Mouse (Mus musculus): ENCODE data around the gene Arpp19.

Arpp19 gene

GRCm38 (mm10) chr9:75037451-75038356 lies at the start of gene Arpp19:
TSS of gene Arpp19 (plus strand) at chr9:75037614.
- peak; percentile 17 to 56 for DNase-seq (ENCODE audit: low read depth in 1 of 2, low spot score in 2 of 2)

DNA sequence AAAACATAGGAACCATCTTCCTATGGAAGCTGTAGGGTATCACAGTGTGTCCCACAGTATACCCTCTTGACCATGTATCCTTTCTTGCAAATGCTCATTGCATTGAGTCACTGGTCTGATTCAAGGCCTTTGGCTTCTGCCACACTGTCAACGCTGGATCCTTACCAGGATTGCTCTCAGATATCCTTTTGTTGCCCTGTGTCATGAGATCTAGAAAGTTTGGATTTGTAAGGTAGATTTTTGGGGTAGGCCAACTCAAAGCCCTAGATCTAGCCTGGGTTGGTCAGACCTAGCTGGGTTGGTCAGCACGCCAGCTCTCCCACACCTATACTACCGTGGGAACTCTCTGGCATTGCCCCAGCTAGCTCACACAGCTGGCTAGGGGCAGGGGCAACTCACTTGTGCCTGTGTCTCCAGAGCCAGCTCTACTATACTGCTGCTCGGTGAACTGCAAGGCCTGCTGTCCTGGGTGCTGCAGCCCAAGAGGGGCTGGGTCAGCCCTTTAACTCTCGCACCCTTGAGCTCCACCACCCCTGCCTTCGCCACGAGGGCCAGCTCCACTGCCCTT lies 48.4 kb upstream of the Arpp19 start:
- DNase-seq (ENCODE audit: low read depth in 1 of 2, low spot score in 2 of 2) = no peak

DNA sequence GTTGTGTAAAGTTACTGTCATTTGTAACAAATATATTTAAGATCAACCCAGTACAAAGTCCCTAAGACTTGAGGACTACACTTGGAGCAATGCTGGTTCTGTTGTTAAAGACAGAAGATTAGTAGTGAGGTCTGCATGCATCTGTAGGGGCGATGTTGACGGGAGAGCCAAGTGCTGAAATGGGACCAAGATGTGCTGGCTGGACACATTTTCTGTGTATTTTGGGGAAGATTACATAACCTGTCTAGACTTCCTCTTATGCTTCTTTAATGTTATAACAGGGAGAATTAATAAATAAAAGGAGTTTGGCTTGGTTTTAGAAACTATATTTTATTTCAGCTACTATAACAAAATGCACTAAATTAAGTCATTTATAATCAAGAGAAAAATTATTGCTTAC lies 47.4 kb upstream of the Arpp19 start:
- DNase-seq (ENCODE audit: low read depth in 1 of 2, low spot score in 2 of 2) = no peak

DNA sequence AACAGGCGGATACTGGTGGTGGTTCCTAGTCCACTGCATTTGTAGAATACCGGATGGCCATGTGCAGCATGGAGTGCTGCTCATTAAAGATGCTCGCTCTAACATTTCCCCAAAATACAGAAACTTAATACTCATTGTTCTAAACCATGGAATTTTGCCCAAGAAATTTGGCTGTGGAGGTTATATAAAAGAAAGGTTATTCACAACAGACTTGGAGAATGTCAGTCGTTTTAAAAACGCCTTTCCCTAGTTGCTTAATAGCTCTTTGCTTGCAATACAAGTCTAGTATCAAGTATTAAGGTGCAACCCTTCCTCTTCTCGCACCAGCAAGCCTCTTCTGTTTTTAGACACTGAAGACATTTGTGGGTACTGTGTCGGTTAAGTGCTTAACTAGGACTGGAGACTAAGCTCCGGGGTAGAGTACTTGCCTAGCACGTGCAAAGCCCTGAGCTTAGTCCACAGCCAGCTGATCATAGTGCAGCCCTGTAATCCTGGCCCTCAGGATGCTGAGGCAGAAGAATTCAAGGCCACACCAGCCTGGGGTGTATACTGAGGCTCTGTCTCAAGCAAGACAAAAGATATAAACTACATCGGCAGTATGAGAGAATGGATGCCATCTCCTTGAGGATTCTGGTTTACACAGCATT lies 42.7 kb upstream of the Arpp19 start:
- DNase-seq (ENCODE audit: low read depth in 1 of 2, low spot score in 2 of 2) = no peak

DNA sequence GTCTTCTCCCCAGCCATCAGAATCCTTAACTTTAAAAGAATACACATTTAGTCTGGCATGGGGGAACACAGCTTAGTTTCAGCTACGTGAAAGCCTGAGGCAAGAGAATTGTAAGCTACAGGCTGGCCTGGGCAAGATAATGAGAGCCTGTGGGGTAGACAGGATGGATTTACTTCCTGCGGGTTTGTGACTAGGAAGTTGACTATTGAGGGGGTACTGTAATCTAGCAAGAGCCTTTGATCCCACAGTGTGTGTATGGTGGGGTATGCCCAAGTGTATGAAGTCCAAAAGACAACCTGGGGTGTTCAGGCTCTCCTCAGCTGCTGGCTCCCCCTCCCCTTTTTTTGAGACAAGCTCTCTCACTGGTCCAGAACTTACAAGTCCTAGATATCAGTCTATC lies 41.1 kb upstream of the Arpp19 start:
- DNase-seq (ENCODE audit: low read depth in 1 of 2, low spot score in 2 of 2) = no peak

GRCm38 (mm10) chr9:74997976-74998375 lies 39.4 kb upstream of the Arpp19 start:
- DNase-seq (ENCODE audit: low read depth in 1 of 2, low spot score in 2 of 2) = no peak

GRCm38 (mm10) chr9:75001006-75001405 lies 36.4 kb upstream of the Arpp19 start:
- DNase-seq (ENCODE audit: low read depth in 1 of 2, low spot score in 2 of 2) = no peak

GRCm38 (mm10) chr9:75001611-75002204 lies 35.7 kb upstream of the Arpp19 start:
- no peak for DNase-seq (ENCODE audit: low read depth in 1 of 2, low spot score in 2 of 2)

GRCm38 (mm10) chr9:75002262-75002661 lies 35.2 kb upstream of the Arpp19 start:
- DNase-seq (ENCODE audit: low read depth in 1 of 2, low spot score in 2 of 2) = no peak

DNA sequence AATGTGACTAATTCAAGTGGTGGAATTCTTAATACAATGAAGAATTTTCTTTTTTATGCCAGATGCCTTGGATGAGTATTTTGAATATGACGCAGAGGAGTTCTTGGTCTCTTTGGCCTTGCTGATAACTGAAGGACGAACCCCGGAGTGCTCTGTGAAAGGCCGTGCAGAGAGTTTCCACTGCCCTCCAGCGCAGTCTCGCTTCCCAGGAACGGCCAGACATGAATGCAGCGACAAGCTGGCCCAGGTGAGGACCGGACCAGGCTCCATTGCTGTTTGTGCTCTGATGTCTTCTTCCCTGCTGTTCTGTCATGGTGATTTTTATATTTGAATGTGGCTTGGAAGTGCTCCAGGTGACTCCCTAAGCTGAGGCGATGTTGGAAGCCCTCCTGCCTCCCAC lies 33.2 kb upstream of the Arpp19 start:
- no peak for DNase-seq (ENCODE audit: low read depth in 1 of 2, low spot score in 2 of 2)

GRCm38 (mm10) chr9:75016591-75016990 lies 20.8 kb upstream of the Arpp19 start:
- DNase-seq (ENCODE audit: low read depth in 1 of 2, low spot score in 2 of 2) = no peak

- no peak for DNase-seq (ENCODE audit: low read depth in 1 of 2, low spot score in 2 of 2)
Observed at GRCm38 (mm10) chr9:75019181-75019580, 18.2 kb upstream of the Arpp19 start.

- no peak for DNase-seq (ENCODE audit: low read depth in 1 of 2, low spot score in 2 of 2)
Observed at GRCm38 (mm10) chr9:75019592-75019991, 17.8 kb upstream of the Arpp19 start.

DNA sequence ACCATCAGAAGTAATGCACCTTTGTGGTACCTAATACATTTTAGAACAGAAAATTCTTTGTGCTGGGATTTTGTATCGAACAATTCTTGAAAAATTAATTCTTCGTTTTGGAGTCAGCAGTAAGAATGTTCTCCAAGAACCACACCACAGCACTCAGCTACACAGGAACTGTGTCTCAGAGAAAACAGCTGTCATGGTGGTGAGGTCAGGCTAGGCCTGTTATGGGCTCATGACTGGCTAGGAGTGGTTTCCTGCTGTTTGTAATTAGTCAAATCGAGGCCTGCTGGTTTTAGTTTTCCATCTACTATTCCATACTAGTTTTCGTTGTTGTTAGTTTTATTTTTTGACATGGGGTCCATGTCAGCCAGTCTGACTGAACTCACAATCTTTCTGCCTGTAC lies 16.9 kb upstream of the Arpp19 start:
- DNase-seq (ENCODE audit: low read depth in 1 of 2, low spot score in 2 of 2) = no peak

GRCm38 (mm10) chr9:75022546-75022945 lies 14.9 kb upstream of the Arpp19 start:
- DNase-seq (ENCODE audit: low read depth in 1 of 2, low spot score in 2 of 2) = no peak

- DNase-seq (ENCODE audit: low read depth in 1 of 2, low spot score in 2 of 2) = no peak
Observed at GRCm38 (mm10) chr9:75023150-75023894, 14.1 kb upstream of the Arpp19 start.

DNA sequence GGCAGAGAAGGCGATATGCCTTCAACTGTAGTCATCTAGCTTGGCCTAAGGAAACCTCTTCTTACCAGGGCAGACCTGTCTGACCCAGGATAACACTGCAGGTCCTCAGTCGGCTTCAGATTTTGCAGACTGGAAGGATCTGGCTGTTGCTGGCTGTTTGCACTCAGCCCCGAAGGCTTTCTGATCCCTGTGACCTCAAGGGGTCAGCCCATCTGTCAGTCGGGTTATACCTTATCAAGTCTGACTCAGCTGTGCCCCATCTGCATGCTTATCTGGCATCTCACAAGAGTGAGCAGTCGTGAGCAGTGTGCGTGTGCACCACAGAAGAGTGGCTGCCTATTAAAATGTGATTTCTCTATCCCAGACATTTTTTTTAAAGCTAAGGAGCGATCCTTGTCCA lies 13.3 kb upstream of the Arpp19 start:
- no peak for DNase-seq (ENCODE audit: low read depth in 1 of 2, low spot score in 2 of 2)

GRCm38 (mm10) chr9:75025689-75026088 lies 11.7 kb upstream of the Arpp19 start:
- DNase-seq (ENCODE audit: low read depth in 1 of 2, low spot score in 2 of 2) = no peak

DNA sequence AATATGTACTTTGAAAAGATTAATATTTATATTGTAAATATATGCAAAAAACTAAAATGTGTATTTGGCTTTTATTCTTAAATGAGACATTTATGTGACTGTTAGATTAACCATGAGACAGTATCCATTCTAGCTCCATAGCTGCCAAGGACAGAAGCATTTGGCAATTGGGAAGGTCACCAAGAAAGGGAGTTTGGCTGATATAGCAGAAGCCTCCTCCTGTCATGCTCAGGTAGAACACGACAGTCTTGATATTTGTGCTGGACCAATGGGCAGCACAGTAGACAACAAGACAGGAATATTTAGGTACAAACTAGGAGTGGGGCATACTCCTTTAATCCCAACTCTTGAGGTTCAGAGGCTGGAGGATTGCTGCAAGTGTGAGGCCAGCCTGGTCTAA lies 5.0 kb upstream of the Arpp19 start:
- no peak for DNase-seq (ENCODE audit: low read depth in 1 of 2, low spot score in 2 of 2)

DNA sequence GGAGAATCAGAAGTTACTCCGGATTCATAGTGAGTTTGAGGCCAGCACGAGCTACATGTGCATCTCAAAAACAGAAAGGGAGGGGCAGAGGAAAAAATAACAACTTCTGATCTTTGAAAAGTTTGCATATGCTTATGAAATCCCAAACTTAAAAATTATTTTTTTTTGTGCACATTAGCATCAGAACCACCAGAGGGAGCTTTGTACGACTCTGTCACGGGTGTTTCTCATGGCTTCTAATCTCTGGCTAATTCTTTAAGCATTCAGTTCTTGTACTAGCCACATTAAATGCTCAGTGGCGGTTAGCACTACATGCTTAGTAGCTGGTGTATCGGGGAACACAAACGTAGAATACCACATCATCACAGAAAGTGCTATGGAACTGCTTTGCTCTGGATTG lies 4.3 kb upstream of the Arpp19 start:
- no peak for DNase-seq (ENCODE audit: low read depth in 1 of 2, low spot score in 2 of 2)

DNA sequence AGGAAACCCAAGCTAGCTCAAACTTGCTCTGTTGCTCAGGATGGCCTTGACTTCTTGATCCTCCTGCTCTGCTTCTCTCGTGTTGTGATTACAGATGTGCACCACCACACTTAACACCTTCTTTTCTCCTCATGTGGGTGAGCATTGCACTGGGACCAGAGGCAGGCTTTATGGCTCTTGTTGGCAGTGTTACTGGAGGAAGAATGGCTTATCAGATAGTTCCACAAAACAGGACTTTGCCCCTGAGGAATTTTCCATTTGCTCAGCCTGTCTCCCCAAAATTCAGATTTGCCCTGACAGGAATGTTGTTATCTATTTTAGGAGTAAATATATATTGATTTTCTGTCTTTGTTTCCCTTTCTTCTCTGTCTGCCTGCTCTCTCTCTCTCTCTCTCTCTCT lies 2.7 kb upstream of the Arpp19 start:
- DNase-seq (ENCODE audit: low read depth in 1 of 2, low spot score in 2 of 2) = no peak

Measured in monocyte, adult 2 months (primary cell).